Mouse (Mus musculus) hindbrain, embryonic 15.5 days (tissue): ENCODE measurements at regions not wholly inside any gene's neighbourhood (a gene's known extent, or its start where the extent isn't known, plus 50 kb on each side); places are given as distances from the start of the nearest gene placed in this dataset.

Experiments
- ATAC-seq: fragments of 200-750 bp; cut with Nextera tagmentation; 2 replicates; pipeline ENCODE4 v1.8.0; 2017; ENCODE audit warnings: low read depth, moderate number of reproducible peaks, moderate TSS enrichment; ENCODE audit not compliant: low FRiP score
- H3K27ac ChIP-seq: fragments of 300-500 bp; sonication (generic); replicated peaks from 2 replicates; pipeline ENCODE4 v1.5.1; 2015; ENCODE audit warnings: mild to moderate bottlenecking, inconsistent platforms
- H3K27me3 ChIP-seq: fragments of 300-500 bp; sonication (generic); 2 replicates; pipeline ENCODE4 v1.6.1; 2015; ENCODE audit warnings: control low read depth, inconsistent platforms
- H3K36me3 ChIP-seq: fragments of 300-500 bp; sonication (generic); 2 replicates; pipeline ENCODE4 v1.6.1; 2015; ENCODE audit warnings: control low read depth, inconsistent platforms
- H3K4me1 ChIP-seq: fragments of 300-500 bp; sonication (generic); replicated peaks from 2 replicates; pipeline ENCODE4 v1.6.1; 2015; ENCODE audit warnings: control low read depth, inconsistent platforms
- H3K4me2 ChIP-seq: fragments of 300-500 bp; sonication (generic); 2 replicates; pipeline ENCODE4 v1.6.1; 2015; ENCODE audit warnings: moderate library complexity, mild to moderate bottlenecking, inconsistent platforms
- H3K4me3 ChIP-seq: fragments of 300-500 bp; sonication (generic); 2 replicates; pipeline ENCODE4 v1.5.1; 2015; ENCODE audit warnings: mild to moderate bottlenecking, inconsistent platforms
- H3K9ac ChIP-seq: fragments of 300-500 bp; sonication (generic); 2 replicates; pipeline ENCODE4 v1.6.1; 2015; ENCODE audit warnings: inconsistent platforms
- H3K9me3 ChIP-seq: fragments of 300-500 bp; sonication (generic); 2 replicates; pipeline ENCODE4 v1.6.1; 2016; ENCODE audit warnings: control low read depth, inconsistent platforms
- WGBS: fragments of 180-500 bp; shearing (Covaris S2); methylation state at CpG from one replicate; pipeline ENCODE4 v1.1.7; 2015; 5-methylcytosine and 5-hydroxymethylcytosine counted together

DNA sequence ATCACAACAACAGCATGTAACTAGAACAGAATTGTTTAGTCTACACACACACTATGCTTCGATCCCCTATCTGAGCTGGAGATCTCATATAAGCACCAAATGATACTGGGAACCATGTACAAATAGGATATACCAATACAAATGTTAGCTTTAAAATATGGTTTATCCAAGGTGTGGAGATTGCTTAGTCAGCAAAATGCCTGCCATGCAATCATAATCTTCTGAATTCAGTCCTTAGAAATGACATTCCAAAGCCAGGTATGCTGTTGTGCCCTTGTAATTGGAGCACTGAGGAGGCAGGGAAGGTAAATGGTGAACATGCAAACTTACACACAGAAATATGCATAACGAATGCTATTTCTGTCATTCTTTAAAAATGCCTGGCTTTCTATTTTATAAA, 54.0 kb upstream of the Thsd7b start:
- Histone ChIP-seq H3K9ac (no peak overlapping the region), H3K27me3 (no peaks in the 10 kb centered on the region), H3K36me3 (no peaks in the 10 kb centered on the region), H3K27ac (no peak overlapping the region), H3K4me1 (no peaks in the 10 kb centered on the region), H3K4me3 (no peak overlapping the region), H3K4me2 (no peak overlapping the region), H3K9me3 (no peaks in the 10 kb centered on the region)
- no peak for ATAC-seq
- 89% methylated on average over 2 of the region's 2 CpGs for WGBS

DNA sequence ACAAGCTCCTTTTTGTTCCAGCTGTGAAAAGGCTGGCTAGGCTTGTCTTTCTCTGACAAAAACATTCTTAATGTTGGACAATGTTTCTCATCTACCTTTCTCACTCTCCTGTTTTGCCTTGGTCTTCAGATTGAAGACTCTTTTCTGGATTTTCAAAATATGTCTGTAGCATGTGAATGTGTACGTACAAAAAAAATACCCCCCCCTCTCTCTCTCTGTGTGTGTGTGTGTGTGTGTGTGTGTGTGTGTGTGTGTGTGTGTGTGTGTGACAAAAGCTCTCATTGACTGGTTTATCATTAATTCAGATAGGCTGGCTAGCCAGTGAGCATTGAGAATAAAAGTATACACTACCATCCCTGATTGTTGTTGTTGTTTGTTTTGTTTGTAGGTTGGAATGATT, 64.3 kb upstream of the Thsd7b start:
- Histone ChIP-seq H3K27ac (peak overlapping the region; percentile 74), H3K9ac (no peak overlapping the region), H3K27me3 (no peaks in the 10 kb centered on the region), H3K9me3 (no peaks in the 10 kb centered on the region), H3K4me3 (no peak overlapping the region), H3K36me3 (no peaks in the 10 kb centered on the region), H3K4me1 (peaks cover 10% of the 10 kb centered on the region), H3K4me2 (no peak overlapping the region)
- 17% methylated on average over 1 of the region's 1 CpGs for WGBS
- ATAC-seq = no peak

DNA sequence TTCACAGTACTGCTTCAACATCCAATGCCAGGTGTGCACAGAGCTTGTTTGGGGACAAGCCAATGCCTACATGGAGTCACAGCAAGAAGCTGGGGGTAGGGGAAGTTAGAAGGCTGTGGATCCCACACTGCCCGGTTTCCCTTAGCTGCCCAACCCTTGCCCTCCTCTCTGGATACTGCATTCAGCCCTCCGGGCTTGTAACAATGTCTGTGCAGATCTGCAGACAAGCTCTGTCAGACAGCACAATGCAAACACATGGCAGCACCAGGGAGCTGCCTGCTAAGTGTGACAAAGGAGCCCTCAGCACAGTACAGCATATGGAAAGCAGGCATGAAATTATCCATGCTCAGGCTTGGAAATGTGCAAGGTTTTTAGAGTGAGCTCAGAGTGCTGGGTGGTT, 64.7 kb upstream of the Thsd7b start:
- H3K27me3 ChIP-seq = no peaks in the 10 kb centered on the region
- no peak overlapping the region for H3K4me3 ChIP-seq
- no peaks in the 10 kb centered on the region for H3K9me3 ChIP-seq
- peak; percentile 97 for ATAC-seq
- peaks cover 10% of the 10 kb centered on the region for H3K4me1 ChIP-seq
- H3K27ac ChIP-seq = peak overlapping the region; percentile 74
- H3K9ac ChIP-seq = no peak overlapping the region
- H3K36me3 ChIP-seq = no peaks in the 10 kb centered on the region
- H3K4me2 ChIP-seq = 0 out of 2 replicates have a peak overlapping the region, but pooled peaks have one; percentile 9
- 4% methylated on average over 2 of the region's 2 CpGs for WGBS

DNA sequence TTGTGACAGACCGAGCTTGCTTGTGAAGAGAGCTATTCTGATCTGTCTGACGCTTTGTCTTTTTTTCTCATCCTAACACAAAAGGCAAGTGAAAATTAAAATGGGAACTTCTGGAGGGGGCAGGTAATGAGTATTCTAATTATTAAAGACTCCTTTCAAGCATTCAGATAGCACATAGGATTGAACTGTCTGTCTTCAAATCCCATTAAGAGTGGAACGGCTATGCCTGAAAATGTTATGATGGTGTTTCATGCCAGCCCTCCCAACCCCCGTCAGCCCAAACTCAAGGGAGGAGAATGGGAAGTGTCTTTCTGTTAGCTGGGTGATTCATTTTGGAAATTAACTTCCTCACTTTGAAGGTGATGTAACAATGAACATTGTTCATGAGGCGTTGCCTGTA, 65.4 kb upstream of the Thsd7b start:
- 44% methylated on average over 5 of the region's 5 CpGs for WGBS
- Histone ChIP-seq H3K27ac (no peak overlapping the region), H3K9ac (no peak overlapping the region), H3K36me3 (no peaks in the 10 kb centered on the region), H3K4me1 (peaks cover 10% of the 10 kb centered on the region), H3K27me3 (no peaks in the 10 kb centered on the region), H3K9me3 (no peaks in the 10 kb centered on the region), H3K4me3 (no peak overlapping the region), H3K4me2 (no peak overlapping the region)
- ATAC-seq = no peak

DNA sequence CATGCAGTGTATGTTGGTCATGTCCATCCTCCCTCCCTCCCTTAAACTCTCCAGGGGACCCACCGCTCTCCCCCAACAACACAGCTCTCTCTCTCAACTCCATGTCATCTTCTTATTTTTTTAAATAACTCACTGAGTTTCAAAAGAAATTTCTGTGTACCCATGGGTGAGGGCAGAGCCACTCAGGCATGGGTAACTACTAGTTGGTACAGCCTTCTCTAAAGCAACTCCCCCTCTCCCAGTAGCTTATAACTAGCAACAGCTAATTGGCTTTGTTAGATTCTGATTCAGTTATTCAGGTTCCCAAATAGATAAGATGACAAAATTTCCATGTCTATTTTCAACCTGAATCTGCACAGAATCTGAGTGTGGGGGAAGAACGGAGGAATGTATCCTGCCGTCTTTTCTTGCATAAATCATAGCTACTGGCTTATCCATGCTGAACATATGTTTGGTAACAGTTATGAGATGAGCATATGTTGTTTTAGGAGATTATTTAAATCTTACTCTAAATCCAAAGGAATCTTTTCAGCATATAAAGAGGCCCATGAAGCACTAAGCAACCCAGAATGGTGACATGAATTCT, 92.8 kb upstream of the Thsd7b start:
- no peak overlapping the region for H3K27ac ChIP-seq
- no peaks in the 10 kb centered on the region for H3K27me3 ChIP-seq
- H3K4me2 ChIP-seq = no peak overlapping the region
- H3K4me3 ChIP-seq = no peak overlapping the region
- no peaks in the 10 kb centered on the region for H3K9me3 ChIP-seq
- WGBS = 75% methylated on average over 3 of the region's 3 CpGs
- H3K36me3 ChIP-seq = no peaks in the 10 kb centered on the region
- no peak overlapping the region for H3K9ac ChIP-seq
- no peak for ATAC-seq
- no peaks in the 10 kb centered on the region for H3K4me1 ChIP-seq

DNA sequence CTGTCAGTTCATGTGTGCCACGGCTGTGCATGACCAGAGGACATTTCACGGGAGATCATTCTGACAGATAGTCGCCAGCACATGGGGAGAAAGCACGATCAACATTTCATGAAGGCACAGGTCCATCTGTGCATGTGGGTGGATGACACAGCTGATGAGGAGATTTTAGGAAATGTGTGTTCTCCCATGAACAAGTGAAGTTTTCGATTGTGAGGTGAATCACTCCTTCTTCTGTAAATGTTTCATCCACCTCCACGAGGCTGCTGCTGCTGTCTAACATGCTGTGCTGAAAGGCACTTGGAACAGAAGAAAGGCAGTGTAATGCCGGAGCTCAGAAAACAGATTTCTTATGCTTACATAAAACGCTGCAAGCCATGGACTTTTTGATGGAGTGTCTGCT, 103.2 kb upstream of the Thsd7b start:
- Histone ChIP-seq H3K4me2 (no peak overlapping the region), H3K4me1 (no peaks in the 10 kb centered on the region), H3K4me3 (no peak overlapping the region), H3K36me3 (no peaks in the 10 kb centered on the region), H3K9ac (no peak overlapping the region), H3K27ac (no peak overlapping the region), H3K27me3 (no peaks in the 10 kb centered on the region), H3K9me3 (no peaks in the 10 kb centered on the region)
- no peak for ATAC-seq
- WGBS = 76% methylated on average over 8 of the region's 8 CpGs

DNA sequence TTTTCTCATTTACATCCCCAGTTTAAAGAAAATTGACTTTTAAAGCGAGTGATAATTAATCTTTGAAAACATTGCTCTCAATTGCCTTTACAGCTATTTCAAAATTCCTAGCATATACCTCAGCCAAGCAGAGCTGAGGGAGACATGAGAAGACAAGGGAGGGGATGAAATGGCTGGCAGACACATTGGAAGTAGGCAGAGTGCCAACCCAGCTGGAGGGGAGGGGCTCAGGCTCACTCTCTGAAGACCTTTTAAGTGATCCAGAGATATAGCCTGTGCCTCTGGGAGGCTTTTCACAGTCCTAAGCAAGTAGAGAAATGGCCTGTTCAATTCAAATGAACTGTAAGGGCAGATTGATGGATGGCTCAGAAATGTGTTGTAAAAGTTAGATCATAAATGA, 122.5 kb upstream of the Thsd7b start:
- H3K4me2 ChIP-seq = no peak overlapping the region
- H3K36me3 ChIP-seq = no peaks in the 10 kb centered on the region
- peak; percentile 61; the same call in 1 of the 2 replicates for ATAC-seq
- H3K27me3 ChIP-seq = no peaks in the 10 kb centered on the region
- no peak overlapping the region for H3K4me3 ChIP-seq
- 60% methylated on average over 1 of the region's 1 CpGs for WGBS
- H3K9ac ChIP-seq = no peak overlapping the region
- no peak overlapping the region for H3K27ac ChIP-seq
- no peaks in the 10 kb centered on the region for H3K9me3 ChIP-seq
- H3K4me1 ChIP-seq = peaks cover 5% of the 10 kb centered on the region; the same call in 1 of the 2 replicates

DNA sequence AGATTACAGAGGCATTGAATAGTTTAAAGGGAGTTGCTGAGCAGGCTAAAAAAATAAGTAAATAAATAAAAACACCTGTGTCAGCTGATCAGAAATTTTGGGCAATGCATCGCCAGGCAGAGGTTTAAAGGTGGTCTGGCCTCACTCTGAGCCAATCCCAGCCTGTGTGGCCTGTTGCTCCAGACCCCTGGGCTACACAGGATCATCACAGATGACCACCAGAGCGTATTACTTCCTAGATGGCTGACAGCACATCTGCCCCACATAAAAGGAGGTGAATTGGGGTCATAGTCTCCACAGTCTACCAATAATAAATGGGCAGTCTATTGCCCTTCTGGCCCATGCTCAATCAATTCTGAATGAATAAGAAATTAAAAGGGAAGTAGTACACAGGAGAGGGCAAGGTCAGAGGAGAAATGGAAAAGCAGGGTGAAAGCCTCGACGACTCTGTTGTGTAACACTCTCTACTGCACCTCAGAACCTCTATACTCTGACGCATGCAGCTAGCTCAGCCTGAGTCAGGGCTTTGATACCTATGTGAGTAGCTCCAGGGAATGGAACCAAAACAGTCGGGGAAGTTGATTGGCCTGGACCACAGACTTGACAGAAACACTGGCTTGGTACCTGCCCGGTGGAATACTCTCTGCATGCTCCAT, 124.2 kb upstream of the Thsd7b start:
- Histone ChIP-seq H3K9ac (no peak overlapping the region), H3K4me2 (no peak overlapping the region), H3K27ac (no peak overlapping the region), H3K27me3 (no peaks in the 10 kb centered on the region), H3K4me1 (peaks cover 5% of the 10 kb centered on the region; the same call in 1 of the 2 replicates), H3K36me3 (no peaks in the 10 kb centered on the region), H3K4me3 (no peak overlapping the region), H3K9me3 (no peaks in the 10 kb centered on the region)
- WGBS = 47% methylated on average over 7 of the region's 7 CpGs
- no peak for ATAC-seq

DNA sequence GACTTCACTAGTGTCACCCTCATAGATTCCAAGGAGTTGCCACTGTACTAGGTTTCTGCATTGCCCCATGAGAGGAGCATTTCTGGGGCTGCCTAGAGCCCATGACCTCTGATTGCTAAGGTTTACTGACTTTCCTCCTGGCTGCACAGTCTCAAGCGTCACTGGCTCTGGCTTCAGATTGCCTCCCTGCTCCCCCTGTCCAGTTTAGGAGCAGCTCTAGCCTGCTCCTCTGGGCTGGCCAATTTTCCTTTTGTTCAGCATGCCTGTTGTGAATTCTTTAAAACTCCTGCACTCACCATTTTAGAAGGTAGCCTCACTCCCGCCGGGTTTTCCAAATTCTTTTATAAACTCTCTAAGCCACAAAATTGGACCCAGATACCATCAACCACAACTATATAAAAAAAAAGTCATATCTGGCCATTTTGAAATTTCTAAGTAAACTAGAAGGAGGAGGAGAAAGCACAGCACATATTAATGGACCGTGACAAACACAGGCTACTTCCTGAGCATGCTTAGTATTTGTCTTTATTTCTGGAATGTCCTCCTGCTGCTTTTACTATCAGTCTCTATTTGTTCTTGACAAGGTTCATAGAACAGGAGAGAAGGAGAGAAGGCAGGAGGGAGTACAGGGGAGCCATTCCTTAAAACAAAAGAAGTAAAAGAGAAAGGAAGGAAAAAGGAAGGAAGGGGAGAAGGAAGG, 126.6 kb upstream of the Thsd7b start:
- no peak for ATAC-seq
- Histone ChIP-seq H3K4me3 (no peak overlapping the region), H3K27ac (no peak overlapping the region), H3K9ac (no peak overlapping the region), H3K4me2 (no peak overlapping the region), H3K27me3 (no peaks in the 10 kb centered on the region), H3K9me3 (no peaks in the 10 kb centered on the region), H3K4me1 (peaks cover 5% of the 10 kb centered on the region; the same call in 1 of the 2 replicates), H3K36me3 (no peaks in the 10 kb centered on the region)
- WGBS = 48% methylated on average over 4 of the region's 4 CpGs

DNA sequence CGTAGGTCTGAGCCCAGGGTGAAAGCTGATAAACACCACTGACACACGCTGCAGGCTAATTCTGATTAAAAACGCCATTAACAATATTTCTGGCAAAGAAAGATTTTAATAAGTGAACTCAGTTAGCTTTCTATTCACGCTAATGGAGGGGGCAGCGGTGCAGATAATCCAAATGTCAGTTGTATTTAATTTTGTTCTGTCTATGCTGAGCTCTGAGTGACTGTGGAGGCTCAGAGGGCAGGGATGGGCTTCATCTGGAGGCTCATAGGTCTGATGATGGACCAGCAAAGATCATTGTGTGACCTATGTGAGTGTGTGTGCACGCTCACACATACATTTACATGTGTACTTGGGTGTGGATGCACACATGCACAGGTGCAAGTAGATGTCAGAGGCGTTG, 134.3 kb upstream of the Thsd7b start:
- no peak overlapping the region for H3K4me2 ChIP-seq
- no peaks in the 10 kb centered on the region for H3K9me3 ChIP-seq
- H3K27me3 ChIP-seq = no peaks in the 10 kb centered on the region
- no peaks in the 10 kb centered on the region for H3K36me3 ChIP-seq
- no peak for ATAC-seq
- H3K27ac ChIP-seq = no peak overlapping the region
- WGBS = 78% methylated on average over 7 of the region's 7 CpGs
- H3K4me1 ChIP-seq = no peaks in the 10 kb centered on the region
- no peak overlapping the region for H3K4me3 ChIP-seq
- no peak overlapping the region for H3K9ac ChIP-seq

DNA sequence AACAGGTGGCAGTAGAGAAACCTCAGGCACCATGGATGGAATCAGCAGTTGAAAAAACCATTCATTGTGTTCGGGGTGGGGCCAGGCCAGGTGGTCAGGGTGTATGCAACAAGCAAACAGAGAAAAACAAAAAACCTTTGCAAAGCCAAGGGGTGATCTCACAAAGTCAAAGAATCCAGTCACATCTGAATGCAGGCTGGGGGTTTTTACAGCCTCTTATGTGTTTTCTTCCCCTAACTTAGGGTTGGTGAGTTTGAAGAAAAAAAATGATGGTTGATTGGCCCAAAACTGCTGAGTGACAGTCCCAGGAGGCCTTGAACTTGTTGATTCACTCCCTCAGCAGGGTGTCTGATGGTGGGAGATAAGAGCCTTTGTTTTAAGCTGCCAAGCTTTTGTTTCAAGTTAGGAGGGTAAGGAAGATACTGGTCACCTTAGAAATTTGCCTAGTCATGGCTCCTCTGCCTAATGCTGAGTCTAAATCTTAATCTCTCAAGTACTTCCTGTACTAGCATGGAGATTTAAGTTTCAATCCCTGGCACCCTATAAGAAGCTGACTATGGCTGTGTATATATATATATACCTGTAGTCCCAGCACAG, 166.0 kb upstream of the Thsd7b start:
- no peak overlapping the region for H3K4me3 ChIP-seq
- H3K9me3 ChIP-seq = no peaks in the 10 kb centered on the region
- 65% methylated on average over 1 of the region's 1 CpGs for WGBS
- no peaks in the 10 kb centered on the region for H3K4me1 ChIP-seq
- no peak overlapping the region for H3K27ac ChIP-seq
- no peak overlapping the region for H3K4me2 ChIP-seq
- H3K27me3 ChIP-seq = no peaks in the 10 kb centered on the region
- H3K9ac ChIP-seq = no peak overlapping the region
- H3K36me3 ChIP-seq = no peaks in the 10 kb centered on the region
- no peak for ATAC-seq

DNA sequence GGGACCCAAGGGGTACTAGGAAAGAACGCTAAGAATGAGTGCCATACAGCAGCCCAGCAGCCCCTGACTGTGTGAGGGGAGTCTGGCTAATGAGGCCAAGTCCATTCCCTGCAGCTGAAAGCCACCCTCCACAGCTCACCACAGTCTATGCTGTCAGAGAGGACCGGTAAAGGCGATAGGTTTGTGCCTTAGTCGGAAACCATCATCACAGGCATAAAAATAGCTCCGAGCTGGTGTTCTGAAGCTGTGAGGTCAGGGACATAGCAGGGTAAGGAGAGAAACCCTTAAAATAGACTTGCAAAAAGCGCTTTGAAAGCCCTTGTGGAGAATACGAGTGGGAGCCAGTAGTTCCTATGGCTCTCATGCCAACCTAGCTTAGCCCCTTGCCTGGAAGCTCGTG, 172.1 kb upstream of the Thsd7b start:
- no peaks in the 10 kb centered on the region for H3K27me3 ChIP-seq
- H3K36me3 ChIP-seq = no peaks in the 10 kb centered on the region
- no peaks in the 10 kb centered on the region for H3K4me1 ChIP-seq
- H3K9ac ChIP-seq = no peak overlapping the region
- no peak for ATAC-seq
- no peaks in the 10 kb centered on the region for H3K9me3 ChIP-seq
- no peak overlapping the region for H3K27ac ChIP-seq
- H3K4me3 ChIP-seq = no peak overlapping the region
- H3K4me2 ChIP-seq = no peak overlapping the region
- 85% methylated on average over 8 of the region's 8 CpGs for WGBS
